Mouse (Mus musculus) kidney, embryonic 15.5 days (tissue): Measurements from ENCODE around the gene Frem2. TPM values are rescaled to one million over a fixed set of nuclear protein-coding genes. Genes with fewer than 3 reads are reported as not detected.

Source experiments
- ATAC-seq: fragments of 200-750 bp; cut with Nextera tagmentation; replicated peaks from 2 replicates; pipeline ENCODE4 v1.8.0; 2017; ENCODE audit warnings: moderate TSS enrichment; ENCODE audit not compliant: low FRiP score
- H3K27ac ChIP-seq: fragments of 300-500 bp; sonication (generic); 2 replicates; pipeline ENCODE4 v1.5.1; 2015; ENCODE audit warnings: mild to moderate bottlenecking, inconsistent platforms
- H3K27me3 ChIP-seq: fragments of 300-500 bp; sonication (generic); 2 replicates; pipeline ENCODE4 v1.6.1; 2015; ENCODE audit warnings: inconsistent platforms
- H3K36me3 ChIP-seq: fragments of 300-500 bp; sonication (generic); 2 replicates; pipeline ENCODE4 v1.6.1; 2015; ENCODE audit warnings: inconsistent platforms
- H3K4me1 ChIP-seq: fragments of 300-500 bp; sonication (generic); 2 replicates; pipeline ENCODE4 v1.6.1; 2015; ENCODE audit warnings: inconsistent platforms
- H3K4me2 ChIP-seq: fragments of 300-500 bp; sonication (generic); 2 replicates; pipeline ENCODE4 v1.6.1; 2015; ENCODE audit warnings: moderate library complexity, mild to moderate bottlenecking, inconsistent platforms
- H3K4me3 ChIP-seq: fragments of 300-500 bp; sonication (generic); replicated peaks from 2 replicates; pipeline ENCODE4 v1.5.1; 2015; ENCODE audit warnings: mild to moderate bottlenecking, inconsistent platforms
- H3K9ac ChIP-seq: fragments of 300-500 bp; sonication (generic); 2 replicates; pipeline ENCODE4 v1.6.1; 2015; ENCODE audit warnings: mild to moderate bottlenecking, inconsistent platforms
- H3K9me3 ChIP-seq: fragments of 300-500 bp; sonication (generic); replicated peaks from 2 replicates; pipeline ENCODE4 v1.6.1; 2016; ENCODE audit warnings: inconsistent platforms
- WGBS: fragments of 180-500 bp; shearing (Covaris S2); methylation state at CpG from one replicate; pipeline ENCODE4 v1.1.7; 2015; ENCODE audit warnings: mixed read lengths; 5-methylcytosine and 5-hydroxymethylcytosine counted together
- polyA plus RNA-seq: library from polyadenylated mRNA; unstranded; fragments of >200 nt; fragmentation: Nextera tagmentation; extraction: Ambion mirVana; gene quantifications from 2 replicates; pipeline ENCODE4 v1.2.1, GENCODE M21; 2015

The Frem2 gene
- polyA plus RNA-seq, 1 experiment from 2014 or later: 15.9 TPM

- H3K4me3 ChIP-seq: no peak overlapping the region
- H3K27me3 ChIP-seq: no peaks in the 10 kb centered on the region
- H3K4me1 ChIP-seq: no peaks in the 10 kb centered on the region
- no peaks in the 10 kb centered on the region for H3K9me3 ChIP-seq
- WGBS: 84% methylated on average over 3 of the region's 3 CpGs
- no peak overlapping the region for H3K9ac ChIP-seq
- H3K36me3 ChIP-seq: 0 out of 2 replicates have a peak, but pooled peaks cover 4% of the 10 kb centered on the region
- H3K27ac ChIP-seq: 0 out of 2 replicates have a peak overlapping the region, but pooled peaks have one; percentile 30
- H3K4me2 ChIP-seq: no peak overlapping the region
- ATAC-seq: no peak
Observed at GRCm38 (mm10) chr3:53611106-53611505, 46.0 kb downstream of the Frem2 start.

GRCm38 (mm10) chr3:53609851-53610250 is 47.3 kb downstream of the Frem2 start:
- Histone ChIP-seq H3K9me3 (no peaks in the 10 kb centered on the region), H3K36me3 (peaks cover 12% of the 10 kb centered on the region; the same call in 1 of the 2 replicates), H3K4me3 (no peak overlapping the region), H3K4me2 (no peak overlapping the region), H3K4me1 (no peaks in the 10 kb centered on the region), H3K27me3 (no peaks in the 10 kb centered on the region), H3K9ac (no peak overlapping the region), H3K27ac (no peak overlapping the region)
- no peak for ATAC-seq
- 51% methylated on average over 4 of the region's 4 CpGs for WGBS

GRCm38 (mm10) chr3:53600140-53600539 is 57.0 kb downstream of the Frem2 start:
- 19% methylated on average over 4 of the region's 4 CpGs for WGBS
- H3K4me1 ChIP-seq: peaks cover 37% of the 10 kb centered on the region
- H3K27ac ChIP-seq: no peak overlapping the region
- H3K36me3 ChIP-seq: peaks cover 1% of the 10 kb centered on the region; the same call in 1 of the 2 replicates
- no peak overlapping the region for H3K4me3 ChIP-seq
- peak; percentile 83 for ATAC-seq
- no peaks in the 10 kb centered on the region for H3K27me3 ChIP-seq
- H3K4me2 ChIP-seq: no peak overlapping the region
- no peak overlapping the region for H3K9ac ChIP-seq
- no peaks in the 10 kb centered on the region for H3K9me3 ChIP-seq

DNA sequence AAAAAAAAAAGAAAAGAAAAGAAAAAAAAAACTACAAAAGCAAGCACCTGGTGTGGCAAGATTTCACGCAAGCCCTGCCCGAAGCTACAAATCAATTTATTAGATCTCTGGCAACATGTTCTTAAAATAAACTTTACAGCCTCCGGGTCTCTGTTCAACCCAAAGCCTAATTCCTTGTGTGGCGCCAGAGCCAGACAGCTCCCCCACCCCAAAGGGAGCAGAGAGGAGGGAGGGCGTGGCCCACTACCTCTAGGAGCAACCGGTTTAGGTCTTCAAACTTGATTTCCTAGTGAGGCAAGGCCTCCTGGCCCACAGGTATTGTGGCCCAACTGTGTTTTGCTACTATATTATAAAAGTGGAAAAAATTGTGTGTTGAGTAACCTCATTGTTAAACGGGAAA is 57.8 kb downstream of the Frem2 start:
- Histone ChIP-seq H3K4me2 (no peak overlapping the region), H3K27me3 (no peaks in the 10 kb centered on the region), H3K9me3 (no peaks in the 10 kb centered on the region), H3K9ac (no peak overlapping the region), H3K27ac (peak overlapping the region; percentile 32), H3K4me3 (no peak overlapping the region), H3K36me3 (no peaks in the 10 kb centered on the region), H3K4me1 (peaks cover 42% of the 10 kb centered on the region)
- WGBS: 13% methylated on average over 7 of the region's 7 CpGs
- ATAC-seq: no peak

DNA sequence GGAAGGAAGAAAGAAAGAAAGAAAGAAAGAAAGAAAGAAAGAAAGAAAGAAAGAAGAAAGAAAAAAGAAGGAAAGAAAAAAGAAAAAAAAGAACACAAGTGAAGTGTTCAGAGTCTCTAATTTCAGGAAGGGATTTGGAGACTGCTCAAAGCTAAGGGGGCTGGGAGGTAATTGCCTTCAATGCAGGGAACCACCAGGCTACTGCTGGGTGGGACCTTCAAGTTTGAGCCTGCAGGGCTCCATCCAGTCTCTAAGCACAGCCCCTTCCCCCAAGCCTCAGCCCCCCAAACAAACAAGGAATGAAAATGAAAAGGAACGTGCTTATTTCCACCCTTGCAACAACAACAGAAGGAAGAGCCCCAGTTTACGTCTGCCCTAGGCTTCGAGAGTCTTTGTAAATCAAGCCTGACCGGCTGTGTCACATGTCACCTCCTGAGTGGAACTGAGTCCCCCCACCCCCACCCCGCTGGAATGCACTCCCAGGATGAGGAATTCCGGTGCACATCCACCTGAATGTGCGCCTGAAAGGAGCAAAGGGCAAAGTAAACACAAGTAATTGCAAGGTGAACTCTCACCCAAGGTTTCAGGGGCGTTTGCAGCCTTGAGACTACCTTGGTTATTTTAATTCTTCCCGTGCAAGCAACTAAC is 58.9 kb downstream of the Frem2 start:
- no peaks in the 10 kb centered on the region for H3K36me3 ChIP-seq
- H3K4me2 ChIP-seq: peak overlapping the region; percentile 30
- WGBS: 3% methylated on average over 9 of the region's 9 CpGs
- no peaks in the 10 kb centered on the region for H3K27me3 ChIP-seq
- no peak overlapping the region for H3K9ac ChIP-seq
- H3K4me1 ChIP-seq: peaks cover 49% of the 10 kb centered on the region
- no peaks in the 10 kb centered on the region for H3K9me3 ChIP-seq
- peak overlapping the region; percentile 78 for H3K27ac ChIP-seq
- peak; percentile 58; the same call in 1 of the 2 replicates for ATAC-seq
- H3K4me3 ChIP-seq: no peak overlapping the region

DNA sequence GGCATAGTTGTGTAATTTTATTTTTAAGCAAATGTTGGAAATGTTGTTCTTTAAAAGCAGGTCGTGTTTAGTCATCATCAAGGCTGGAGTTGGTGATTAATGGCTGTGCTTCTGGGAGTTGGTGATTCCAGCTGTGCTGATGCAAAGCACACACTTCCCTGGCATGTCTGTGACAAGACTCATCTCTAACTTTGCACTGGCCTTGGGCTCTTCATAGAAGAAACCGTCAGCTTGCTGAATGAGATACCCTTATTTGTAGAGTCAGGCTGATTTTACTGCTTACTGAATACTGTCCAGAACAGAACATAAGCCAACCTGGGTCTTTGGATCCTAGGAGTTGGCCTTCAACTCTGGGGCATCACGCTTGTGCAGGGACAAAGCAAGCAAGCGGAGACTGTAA is 62.7 kb downstream of the Frem2 start:
- ATAC-seq: no peak
- H3K9me3 ChIP-seq: no peaks in the 10 kb centered on the region
- peaks cover 53% of the 10 kb centered on the region for H3K4me1 ChIP-seq
- no peak overlapping the region; the same call in 1 of the 2 replicates for H3K27ac ChIP-seq
- no peak overlapping the region for H3K9ac ChIP-seq
- WGBS: 59% methylated on average over 4 of the region's 4 CpGs
- H3K4me3 ChIP-seq: no peak overlapping the region
- no peaks in the 10 kb centered on the region; the same call in 1 of the 2 replicates for H3K27me3 ChIP-seq
- H3K36me3 ChIP-seq: no peaks in the 10 kb centered on the region
- H3K4me2 ChIP-seq: no peak overlapping the region

GRCm38 (mm10) chr3:53593718-53594117 is 63.4 kb downstream of the Frem2 start:
- H3K4me2 ChIP-seq: no peak overlapping the region
- H3K27me3 ChIP-seq: no peaks in the 10 kb centered on the region; the same call in 1 of the 2 replicates
- H3K4me3 ChIP-seq: no peak overlapping the region
- H3K4me1 ChIP-seq: peaks cover 46% of the 10 kb centered on the region
- WGBS: 4% methylated on average over 3 of the region's 3 CpGs
- ATAC-seq: 0 out of 2 replicates have a peak, but pooled peaks have one; percentile 43
- H3K9me3 ChIP-seq: no peaks in the 10 kb centered on the region
- H3K27ac ChIP-seq: no peak overlapping the region
- H3K36me3 ChIP-seq: no peaks in the 10 kb centered on the region
- H3K9ac ChIP-seq: no peak overlapping the region

- Histone ChIP-seq H3K9ac (no peak overlapping the region), H3K36me3 (no peaks in the 10 kb centered on the region), H3K4me2 (no peak overlapping the region), H3K9me3 (no peaks in the 10 kb centered on the region), H3K27ac (no peak overlapping the region), H3K27me3 (no peaks in the 10 kb centered on the region; the same call in 1 of the 2 replicates), H3K4me1 (peaks cover 33% of the 10 kb centered on the region), H3K4me3 (no peak overlapping the region)
- 82% methylated on average over 7 of the region's 7 CpGs for WGBS
- ATAC-seq: no peak
Observed at GRCm38 (mm10) chr3:53592036-53592435, 65.1 kb downstream of the Frem2 start.

GRCm38 (mm10) chr3:53590139-53590621 is 67.0 kb downstream of the Frem2 start:
- Histone ChIP-seq H3K9me3 (no peaks in the 10 kb centered on the region), H3K36me3 (no peaks in the 10 kb centered on the region), H3K4me2 (no peak overlapping the region), H3K4me1 (peaks cover 26% of the 10 kb centered on the region), H3K4me3 (no peak overlapping the region), H3K27ac (peak overlapping the region; percentile 4), H3K27me3 (no peaks in the 10 kb centered on the region; the same call in 1 of the 2 replicates), H3K9ac (no peak overlapping the region)
- WGBS: 3% methylated on average over 2 of the region's 2 CpGs
- peak; percentile 41; the same call in 1 of the 2 replicates for ATAC-seq

DNA sequence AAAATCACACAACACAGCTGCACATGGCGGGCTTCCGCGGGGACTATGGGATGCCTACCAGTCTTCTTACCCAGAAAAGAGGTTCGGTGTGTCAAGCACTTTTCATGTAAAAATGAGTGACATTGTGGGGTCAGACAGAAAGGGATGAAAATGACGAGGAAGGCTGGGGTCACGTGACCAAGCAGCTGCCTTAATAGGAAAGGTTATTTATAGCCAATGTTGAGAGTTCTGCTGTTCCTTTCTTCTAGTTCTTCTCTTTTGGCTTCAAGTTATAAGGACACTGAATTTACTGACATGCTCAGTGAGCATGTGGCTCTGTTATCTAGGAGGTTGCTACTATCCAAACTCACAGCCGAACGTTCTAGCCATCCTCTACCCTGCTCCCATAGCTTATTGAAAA is 73.9 kb downstream of the Frem2 start:
- no peak for ATAC-seq
- H3K9ac ChIP-seq: no peak overlapping the region
- H3K4me2 ChIP-seq: no peak overlapping the region
- no peaks in the 10 kb centered on the region for H3K27me3 ChIP-seq
- H3K9me3 ChIP-seq: no peaks in the 10 kb centered on the region
- no peak overlapping the region for H3K27ac ChIP-seq
- peaks cover 6% of the 10 kb centered on the region; the same call in 1 of the 2 replicates for H3K36me3 ChIP-seq
- H3K4me3 ChIP-seq: no peak overlapping the region
- WGBS: 85% methylated on average over 8 of the region's 8 CpGs
- H3K4me1 ChIP-seq: no peaks in the 10 kb centered on the region

GRCm38 (mm10) chr3:53580596-53581254 is 76.4 kb downstream of the Frem2 start:
- no peak overlapping the region for H3K9ac ChIP-seq
- H3K4me1 ChIP-seq: peaks cover 8% of the 10 kb centered on the region; the same call in 1 of the 2 replicates
- H3K4me3 ChIP-seq: no peak overlapping the region
- peak overlapping the region; percentile 51 for H3K27ac ChIP-seq
- 60% methylated on average over 5 of the region's 5 CpGs for WGBS
- no peak overlapping the region for H3K4me2 ChIP-seq
- H3K9me3 ChIP-seq: no peaks in the 10 kb centered on the region
- no peak for ATAC-seq
- peaks cover 6% of the 10 kb centered on the region; the same call in 1 of the 2 replicates for H3K36me3 ChIP-seq
- no peaks in the 10 kb centered on the region for H3K27me3 ChIP-seq

- Histone ChIP-seq H3K9me3 (no peaks in the 10 kb centered on the region), H3K27ac (no peak overlapping the region), H3K4me2 (no peak overlapping the region), H3K4me1 (peaks cover 17% of the 10 kb centered on the region; the same call in 1 of the 2 replicates), H3K36me3 (peaks cover 6% of the 10 kb centered on the region; the same call in 1 of the 2 replicates), H3K4me3 (no peak overlapping the region), H3K9ac (no peak overlapping the region), H3K27me3 (no peaks in the 10 kb centered on the region)
- ATAC-seq: no peak
- WGBS: 87% methylated on average over 10 of the region's 10 CpGs
Observed at GRCm38 (mm10) chr3:53579121-53579704, 77.9 kb downstream of the Frem2 start.
